Mouse (Mus musculus): ENCODE results near the gene Cry2. TPM values are rescaled to one million over a fixed set of nuclear protein-coding genes. Genes with fewer than 3 reads are reported as not detected.

The Cry2 gene
- polyA plus RNA-seq, 1 experiment from 2014 or later: 21.0 TPM

- Histone ChIP-seq H3K9me3 (no peaks in the 10 kb centered on the region), H3K4me3 (peak overlapping the region; percentile 95), H3K4me1 (peaks cover 41% of the 10 kb centered on the region), H3K36me3 (peaks cover 9% of the 10 kb centered on the region), H3K27ac (peak overlapping the region; percentile 91), H3K27me3 (ENCODE audit: insufficient read depth, poor library complexity, severe bottlenecking) (peaks cover 29% of the 10 kb centered on the region)
- DNase-seq (ENCODE audit: low spot score): peak; percentile 93
- WGBS: under 1% methylated on average over 51 of the region's 55 CpGs
These were observed 25.5 kb upstream of the Cry2 start for GRCm38 (mm10) chr2:92459141-92459920.

- peaks cover 18% of the 10 kb centered on the region for H3K36me3 ChIP-seq
- peaks cover 29% of the 10 kb centered on the region for H3K27me3 ChIP-seq (ENCODE audit: insufficient read depth, poor library complexity, severe bottlenecking)
- no peaks in the 10 kb centered on the region for H3K9me3 ChIP-seq
These were observed 24.6 kb upstream of the Cry2 start for GRCm38 (mm10) chr2:92458481-92458880.

GRCm38 (mm10) chr2:92456970-92457530, 23.2 kb upstream of the Cry2 start:
- DNase-seq (ENCODE audit: low spot score): no peak
- H3K27me3 ChIP-seq (ENCODE audit: insufficient read depth, poor library complexity, severe bottlenecking): peaks cover 22% of the 10 kb centered on the region
- H3K4me1 ChIP-seq: peaks cover 41% of the 10 kb centered on the region
- no peak overlapping the region; the same call in 1 of the 2 replicates for H3K4me3 ChIP-seq
- H3K36me3 ChIP-seq: peaks cover 24% of the 10 kb centered on the region
- H3K9me3 ChIP-seq: no peaks in the 10 kb centered on the region
- H3K27ac ChIP-seq: peak overlapping the region; percentile 47
- WGBS: 74% methylated on average over 8 of the region's 8 CpGs

More at GRCm38 (mm10) chr2:92458481-92458880, 24.6 kb upstream of the Cry2 start:
- peak overlapping the region; percentile 91 for H3K27ac ChIP-seq
- DNase-seq (ENCODE audit: low spot score): no peak
- H3K4me1 ChIP-seq: peaks cover 41% of the 10 kb centered on the region
- H3K4me3 ChIP-seq: peak overlapping the region; percentile 95
- 57% methylated on average over 13 of the region's 13 CpGs for WGBS

- peaks cover 24% of the 10 kb centered on the region for H3K36me3 ChIP-seq
- peaks cover 8% of the 10 kb centered on the region for H3K27me3 ChIP-seq (ENCODE audit: insufficient read depth, poor library complexity, severe bottlenecking)
- no peaks in the 10 kb centered on the region for H3K9me3 ChIP-seq
- DNase-seq (ENCODE audit: low spot score): no peak
- H3K27ac ChIP-seq: no peak overlapping the region
- 41% methylated on average over 3 of the region's 3 CpGs for WGBS
- H3K4me3 ChIP-seq: no peak overlapping the region
- peaks cover 41% of the 10 kb centered on the region for H3K4me1 ChIP-seq
These were observed 21.9 kb upstream of the Cry2 start for GRCm38 (mm10) chr2:92455704-92456103.

GRCm38 (mm10) chr2:92454166-92454565, 20.3 kb upstream of the Cry2 start:
- 86% methylated on average over 11 of the region's 11 CpGs for WGBS
- DNase-seq (ENCODE audit: low spot score): no peak
- H3K36me3 ChIP-seq: peaks cover 24% of the 10 kb centered on the region

GRCm38 (mm10) chr2:92451126-92451525, 17.3 kb upstream of the Cry2 start:
- Histone ChIP-seq H3K4me3 (no peak overlapping the region), H3K27ac (no peak overlapping the region), H3K36me3 (peaks cover 24% of the 10 kb centered on the region), H3K4me1 (peaks cover 6% of the 10 kb centered on the region), H3K27me3 (ENCODE audit: insufficient read depth, poor library complexity, severe bottlenecking) (no peaks in the 10 kb centered on the region), H3K9me3 (no peaks in the 10 kb centered on the region)
- DNase-seq (ENCODE audit: low spot score): no peak
- WGBS: 84% methylated on average over 3 of the region's 3 CpGs

More at GRCm38 (mm10) chr2:92454166-92454565, 20.3 kb upstream of the Cry2 start:
- Histone ChIP-seq H3K27ac (no peak overlapping the region), H3K4me3 (no peak overlapping the region), H3K27me3 (ENCODE audit: insufficient read depth, poor library complexity, severe bottlenecking) (no peaks in the 10 kb centered on the region), H3K4me1 (peaks cover 35% of the 10 kb centered on the region), H3K9me3 (no peaks in the 10 kb centered on the region)

- Histone ChIP-seq H3K9me3 (no peaks in the 10 kb centered on the region), H3K4me1 (peaks cover 12% of the 10 kb centered on the region), H3K4me3 (no peak overlapping the region), H3K36me3 (no peaks in the 10 kb centered on the region), H3K27me3 (ENCODE audit: insufficient read depth, poor library complexity, severe bottlenecking) (no peaks in the 10 kb centered on the region), H3K27ac (no peak overlapping the region)
- DNase-seq (ENCODE audit: low spot score): no peak
- 70% methylated on average over 7 of the region's 7 CpGs for WGBS
These were observed 13.4 kb upstream of the Cry2 start for GRCm38 (mm10) chr2:92447121-92447740.

GRCm38 (mm10) chr2:92446656-92447055, 12.8 kb upstream of the Cry2 start:
- Histone ChIP-seq H3K27me3 (ENCODE audit: insufficient read depth, poor library complexity, severe bottlenecking) (no peaks in the 10 kb centered on the region), H3K4me1 (peaks cover 17% of the 10 kb centered on the region), H3K36me3 (no peaks in the 10 kb centered on the region), H3K4me3 (no peak overlapping the region), H3K27ac (no peak overlapping the region), H3K9me3 (no peaks in the 10 kb centered on the region)
- DNase-seq (ENCODE audit: low spot score): no peak
- 82% methylated on average over 8 of the region's 8 CpGs for WGBS

GRCm38 (mm10) chr2:92445890-92446289, 12.0 kb upstream of the Cry2 start:
- 55% methylated on average over 9 of the region's 9 CpGs for WGBS
- Histone ChIP-seq H3K36me3 (no peaks in the 10 kb centered on the region), H3K27ac (no peak overlapping the region), H3K4me1 (peaks cover 17% of the 10 kb centered on the region), H3K9me3 (no peaks in the 10 kb centered on the region), H3K4me3 (no peak overlapping the region), H3K27me3 (ENCODE audit: insufficient read depth, poor library complexity, severe bottlenecking) (no peaks in the 10 kb centered on the region)
- DNase-seq (ENCODE audit: low spot score): no peak

GRCm38 (mm10) chr2:92444376-92444775, 10.5 kb upstream of the Cry2 start:
- no peaks in the 10 kb centered on the region for H3K36me3 ChIP-seq
- no peak overlapping the region for H3K27ac ChIP-seq
- peaks cover 17% of the 10 kb centered on the region for H3K4me1 ChIP-seq
- 23% methylated on average over 4 of the region's 4 CpGs for WGBS
- peak; percentile 83 for DNase-seq (ENCODE audit: low spot score)
- H3K9me3 ChIP-seq: no peaks in the 10 kb centered on the region
- H3K27me3 ChIP-seq (ENCODE audit: insufficient read depth, poor library complexity, severe bottlenecking): 0 out of 2 replicates have a peak, but pooled peaks cover under 1% of the 10 kb centered on the region
- no peak overlapping the region for H3K4me3 ChIP-seq

- H3K4me1 ChIP-seq: peaks cover 17% of the 10 kb centered on the region
- no peak for DNase-seq (ENCODE audit: low spot score)
- H3K27me3 ChIP-seq (ENCODE audit: insufficient read depth, poor library complexity, severe bottlenecking): 0 out of 2 replicates have a peak, but pooled peaks cover 4% of the 10 kb centered on the region
- H3K36me3 ChIP-seq: no peaks in the 10 kb centered on the region
- H3K9me3 ChIP-seq: no peaks in the 10 kb centered on the region
- H3K27ac ChIP-seq: no peak overlapping the region
- H3K4me3 ChIP-seq: no peak overlapping the region
- 81% methylated on average over 4 of the region's 4 CpGs for WGBS
These were observed 9.5 kb upstream of the Cry2 start for GRCm38 (mm10) chr2:92443313-92443712.

- Histone ChIP-seq H3K9me3 (no peaks in the 10 kb centered on the region), H3K36me3 (no peaks in the 10 kb centered on the region), H3K4me1 (peaks cover 17% of the 10 kb centered on the region), H3K27ac (peak overlapping the region; percentile 38; the same call in 1 of the 2 replicates), H3K4me3 (no peak overlapping the region), H3K27me3 (ENCODE audit: insufficient read depth, poor library complexity, severe bottlenecking) (0 out of 2 replicates have a peak, but pooled peaks cover 4% of the 10 kb centered on the region)
- no peak for DNase-seq (ENCODE audit: low spot score)
- WGBS: 65% methylated on average over 12 of the region's 12 CpGs
These were observed 8.7 kb upstream of the Cry2 start for GRCm38 (mm10) chr2:92442419-92443001.

Measured in heart, embryonic 10.5 days (tissue).